Mouse (Mus musculus) ES-E14 (cell line): Measurements from ENCODE around the gene Fibp. TPM values are rescaled to one million over a fixed set of nuclear protein-coding genes. Genes with fewer than 3 reads are reported as not detected.

Experiments used
- DNase-seq: peaks from one replicate; pipeline ENCODE4 v3.0.0-alpha.2; 2013; ENCODE audit warnings: low read depth, low spot score
- H3K27ac ChIP-seq: 2 replicates; pipeline ENCODE4 v1.5.1; 2012; ENCODE audit warnings: low read depth, mild to moderate bottlenecking, low read length, moderate library complexity, mixed read lengths; ENCODE audit not compliant: poor library complexity, insufficient read depth, severe bottlenecking
- H3K36me3 ChIP-seq: 2 replicates; pipeline ENCODE4 v1.6.1; 2012; ENCODE audit warnings: mild to moderate bottlenecking, low read length, moderate library complexity, mixed read lengths; ENCODE audit not compliant: control insufficient read depth, poor library complexity, insufficient read depth, severe bottlenecking
- H3K4me1 ChIP-seq, 2 experiments: fragments of 150-350 bp in 1 of 2; sonication (generic) in 1 of 2; 2 replicates each; pipeline ENCODE4 v1.6.1; 2012; ENCODE audit warnings: low read length in 2 of 2, mild to moderate bottlenecking in 1 of 2, mixed read lengths in 1 of 2; ENCODE audit not compliant: control insufficient read depth in 2 of 2, insufficient read depth in 2 of 2, poor library complexity in 1 of 2
- H3K4me3 ChIP-seq, 2 experiments: fragments of 150-350 bp in 1 of 2; sonication (generic) in 1 of 2; 2 replicates each; pipeline ENCODE4 v1.5.1; 2012; ENCODE audit warnings: low read length in 2 of 2, low read depth in 1 of 2, mild to moderate bottlenecking in 1 of 2, mixed read lengths in 1 of 2; ENCODE audit not compliant: insufficient read depth in 1 of 2, poor library complexity in 1 of 2, severe bottlenecking in 1 of 2
- H3K9ac ChIP-seq: 2 replicates; pipeline ENCODE4 v1.6.1; 2012; ENCODE audit warnings: low read depth, mild to moderate bottlenecking, low read length, mixed read lengths; ENCODE audit not compliant: poor library complexity, insufficient read depth, severe bottlenecking
- H3K9me3 ChIP-seq: fragments of 150-350 bp; sonication (generic); 2 replicates; pipeline ENCODE4 v1.6.1; 2012; ENCODE audit warnings: low read depth, mild to moderate bottlenecking, low read length; ENCODE audit not compliant: control insufficient read depth, insufficient read depth
- CHD2 ChIP-seq: IDR thresholded peaks from 2 replicates; pipeline ENCODE4 v1.6.1; 2014; ENCODE audit warnings: mild to moderate bottlenecking, low read depth, low read length, inconsistent platforms
- HCFC1 ChIP-seq: IDR thresholded peaks from 2 replicates; pipeline ENCODE4 v1.6.1; 2012; ENCODE audit warnings: low read length, inconsistent platforms, borderline replicate concordance; ENCODE audit not compliant: insufficient read depth
- MAFK ChIP-seq: IDR thresholded peaks from 2 replicates; pipeline ENCODE4 v1.6.1; 2014; ENCODE audit warnings: mild to moderate bottlenecking, low read depth, low read length, inconsistent platforms; ENCODE audit not compliant: insufficient read depth
- ZC3H11A ChIP-seq: IDR thresholded peaks from 2 replicates; pipeline ENCODE4 v1.6.1; 2012; ENCODE audit warnings: low read depth, mild to moderate bottlenecking, inconsistent platforms, low read length, borderline replicate concordance
- ZNF384 ChIP-seq: IDR thresholded peaks from 2 replicates; pipeline ENCODE4 v1.6.1; 2012; ENCODE audit warnings: low read depth, low read length, inconsistent platforms
- in situ Hi-C, 2 experiments: fragments of 600-800 bp; cut with MboI; formaldehyde crosslinking; loops; one replicate each; pipeline ENCODE4 v1.15.1; 2025; ENCODE audit warnings: low sequenced_read_pairs in 2 of 2, inconsistent platforms in 1 of 2; ENCODE audit not compliant: unreplicated experiment in 2 of 2
- total RNA-seq: library from RNA; depleted of rRNA; stranded (reverse); fragments of 300-350 nt; gene quantifications from 2 replicates; pipeline ENCODE4 v1.2.3, GENCODE M21; 2012

Fibp gene
- total RNA-seq, 1 experiment, result 52.4 TPM

- H3K4me3 ChIP-seq, result no peak overlapping the region
- H3K9ac ChIP-seq, result no peak overlapping the region
- H3K36me3 ChIP-seq, result peaks cover 32% of the 10 kb centered on the region
- H3K27ac ChIP-seq, result no peak overlapping the region
- no peak for DNase-seq
- in situ Hi-C loops, result no loop called here
- TF ChIP-seq ZC3H11A, result no peak
- TF ChIP-seq CHD2, result no peak
- TF ChIP-seq MAFK, result no peak
- H3K9me3 ChIP-seq, result no peaks in the 10 kb centered on the region
- peaks cover 2 to 5% of the 10 kb centered on the region in 2 experiments; a peak in 1 of 4 replicates for H3K4me1 ChIP-seq
Observed at GRCm38 (mm10) chr19:5484496-5484895, 24.1 kb downstream of the Fibp start.

- no peak overlapping the region for H3K4me3 ChIP-seq
- peaks cover 2 to 5% of the 10 kb centered on the region in 2 experiments; a peak in 1 of 4 replicates for H3K4me1 ChIP-seq
- peaks cover 32% of the 10 kb centered on the region for H3K36me3 ChIP-seq
- TF ChIP-seq HCFC1 (no peak), ZNF384 (no peak), MAFK (no peak), CHD2 (no peak), ZC3H11A (no peak)
- H3K9me3 ChIP-seq, result no peaks in the 10 kb centered on the region
- in situ Hi-C loops, result no loop called here
- H3K27ac ChIP-seq, result no peak overlapping the region
- H3K9ac ChIP-seq, result no peak overlapping the region
- no peak for DNase-seq
Observed at GRCm38 (mm10) chr19:5485371-5485770, 25.0 kb downstream of the Fibp start.

DNA sequence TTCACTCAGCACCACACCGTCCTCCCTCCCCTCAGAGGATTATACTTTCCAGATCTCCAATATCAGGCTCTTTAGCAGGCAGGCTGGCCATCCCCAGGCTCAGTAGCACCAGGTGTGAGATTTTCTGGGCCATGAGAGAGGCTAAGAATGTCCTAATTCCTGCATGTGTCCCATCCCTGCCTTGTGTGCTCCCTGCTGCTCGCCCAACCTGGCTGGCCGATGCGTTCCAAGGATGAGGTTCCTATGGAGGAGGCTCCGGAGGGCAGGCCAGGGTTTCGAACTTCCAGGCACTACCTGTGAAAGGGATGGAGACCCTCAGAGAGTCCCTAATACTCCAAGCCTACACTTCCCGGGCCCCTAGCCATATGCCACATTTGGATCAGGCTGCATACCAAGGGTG, 25.4 kb downstream of the Fibp start:
- DNase-seq, result no peak
- H3K36me3 ChIP-seq, result peaks cover 32% of the 10 kb centered on the region
- no peak overlapping the region for H3K27ac ChIP-seq
- peaks cover 2 to 5% of the 10 kb centered on the region in 2 experiments; a peak in 1 of 4 replicates for H3K4me1 ChIP-seq
- no peak overlapping the region for H3K9ac ChIP-seq
- H3K4me3 ChIP-seq, result no peak overlapping the region
- in situ Hi-C loops, result no loop called here
- no peaks in the 10 kb centered on the region for H3K9me3 ChIP-seq
- no peak for TF ChIP-seq ZNF384
- TF ChIP-seq CHD2, result no peak
- TF ChIP-seq ZC3H11A, result no peak
- no peak for TF ChIP-seq MAFK
- no peak for TF ChIP-seq HCFC1

- DNase-seq, result no peak
- H3K4me1 ChIP-seq, result peaks cover 2 to 5% of the 10 kb centered on the region in 2 experiments; a peak in 1 of 4 replicates
- H3K9me3 ChIP-seq, result no peaks in the 10 kb centered on the region
- in situ Hi-C loops, result no loop called here
- no peak overlapping the region for H3K9ac ChIP-seq
- H3K27ac ChIP-seq, result no peak overlapping the region
- peaks cover 32% of the 10 kb centered on the region for H3K36me3 ChIP-seq
- no peak for TF ChIP-seq HCFC1
- TF ChIP-seq MAFK, result no peak
- TF ChIP-seq ZC3H11A, result no peak
- no peak for TF ChIP-seq ZNF384
- H3K4me3 ChIP-seq, result no peak overlapping the region
Observed at GRCm38 (mm10) chr19:5486286-5486685, 25.9 kb downstream of the Fibp start.

DNA sequence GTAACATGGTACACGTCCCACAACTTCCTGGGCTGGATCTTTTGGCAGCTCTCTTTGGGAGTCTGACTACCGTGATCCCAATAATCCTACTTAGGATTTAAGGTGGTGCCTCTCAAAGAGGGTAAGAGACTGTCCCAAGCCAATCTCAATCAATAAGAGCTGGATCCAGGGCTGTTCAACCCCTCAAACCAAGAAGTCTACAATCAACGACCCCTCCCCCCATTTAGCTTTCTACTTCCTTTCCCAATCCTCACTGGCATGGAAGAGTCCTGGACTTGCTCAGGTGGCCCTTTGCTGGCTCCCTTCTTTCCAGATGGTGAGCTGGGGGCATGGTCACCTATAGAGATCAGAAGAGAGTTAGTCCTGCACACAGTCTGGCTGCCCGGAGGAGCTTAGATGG, 26.4 kb downstream of the Fibp start:
- no peak overlapping the region for H3K4me3 ChIP-seq
- in situ Hi-C loops, result no loop called here
- DNase-seq, result no peak
- H3K36me3 ChIP-seq, result peaks cover 32% of the 10 kb centered on the region
- H3K4me1 ChIP-seq, result peaks cover 2 to 5% of the 10 kb centered on the region in 2 experiments; a peak in 1 of 4 replicates
- no peaks in the 10 kb centered on the region for H3K9me3 ChIP-seq
- H3K27ac ChIP-seq, result no peak overlapping the region
- no peak for TF ChIP-seq CHD2
- no peak for TF ChIP-seq MAFK
- no peak for TF ChIP-seq HCFC1
- TF ChIP-seq ZC3H11A, result no peak
- TF ChIP-seq ZNF384, result no peak
- H3K9ac ChIP-seq, result no peak overlapping the region
